Mouse (Mus musculus): ENCODE results near the gene B4galnt3.

- no peak for TF ChIP-seq POLR2A (IDR thresholded peaks at IDR 0.05; ENCODE audit: insufficient read length, low read depth)
- TF ChIP-seq MAX (IDR thresholded peaks at IDR 0.05; ENCODE audit: low read depth) = no peak
- TF ChIP-seq E2F4 (IDR thresholded peaks at IDR 0.05; ENCODE audit: insufficient read depth) = no peak
- TF ChIP-seq REST (IDR thresholded peaks at IDR 0.05; ENCODE audit: insufficient read depth, insufficient read length) = no peak
- no peak for TF ChIP-seq POLR2AphosphoS2 (IDR thresholded peaks at IDR 0.05; ENCODE audit: insufficient read length, low read depth)
- no peak for TF ChIP-seq MYOG (IDR thresholded peaks at IDR 0.05; ENCODE audit: control insufficient read depth in 1 of 3, insufficient read depth in 1 of 3, insufficient read length in 2 of 3, low read depth in 2 of 3)
- TF ChIP-seq TCF12 (IDR thresholded peaks at IDR 0.05; ENCODE audit: insufficient read depth, poor library complexity, severe bottlenecking) = no peak
- no peak for TF ChIP-seq USF1 (IDR thresholded peaks at IDR 0.05; ENCODE audit: low read depth)
- no peak for TF ChIP-seq CEBPB (IDR thresholded peaks at IDR 0.05; ENCODE audit: insufficient read depth, poor library complexity, severe bottlenecking)
- TF ChIP-seq MYOD1 (IDR thresholded peaks at IDR 0.05; ENCODE audit: control insufficient read depth in 1 of 3, insufficient read length in 2 of 3, low read depth in 2 of 3) = no peak
Observed at GRCm38 (mm10) chr6:120167574-120167973, 126.8 kb downstream of the B4galnt3 start.
